Mouse (Mus musculus): ENCODE results near the gene Tmem254a. TPM values are rescaled to one million over a fixed set of nuclear protein-coding genes. Genes with fewer than 3 reads are reported as not detected.
A peak's percentile ranks its signal among the peaks of the same experiment; 100 is the strongest.
"Not testable (repeated sequence)": the region's sequence is repeated elsewhere in the genome, so short reads cannot be mapped to it uniquely, and the experiment has no call there.

Tmem254a gene
- 0.92 and 1.4 TPM in 2 replicates for polyA plus RNA-seq (2016; fragmentation: Nextera tagmentation; extraction: Ambion mirVana)

GRCm38 (mm10) chr14:25927562-25927881 lies at the start of gene Tmem254a:
TSS of gene Tmem254a (minus strand) at chr14:25927672.
- not testable (repeated sequence) for H3K4me3 ChIP-seq; H3K27me3 ChIP-seq (replicated peaks); H3K27ac ChIP-seq; H3K4me2 ChIP-seq; H3K4me1 ChIP-seq; H3K36me3 ChIP-seq; H3K9me3 ChIP-seq (replicated peaks); H3K9ac ChIP-seq
- ATAC-seq, result peak; percentile 82
- no CpG with 5 or more reads among the region's 10 CpGs for WGBS (ENCODE audit: insufficient replicate concordance)

- not testable (repeated sequence) for H3K27me3 ChIP-seq (replicated peaks); H3K4me3 ChIP-seq; H3K9me3 ChIP-seq (replicated peaks); H3K4me1 ChIP-seq; H3K4me2 ChIP-seq; H3K36me3 ChIP-seq; H3K27ac ChIP-seq; H3K9ac ChIP-seq; ATAC-seq
- WGBS (ENCODE audit: insufficient replicate concordance), result no CpG with 5 or more reads among the region's 3 CpGs
These were observed 30.4 kb upstream of the Tmem254a start for GRCm38 (mm10) chr14:25957861-25958260.

- H3K4me1 ChIP-seq; H3K9me3 ChIP-seq (replicated peaks); H3K4me3 ChIP-seq; H3K9ac ChIP-seq; H3K27ac ChIP-seq; H3K36me3 ChIP-seq; ATAC-seq; H3K4me2 ChIP-seq; H3K27me3 ChIP-seq (replicated peaks): not testable (repeated sequence)
- WGBS (ENCODE audit: insufficient replicate concordance), result no CpG with 5 or more reads among the region's 8 CpGs
These were observed 10.5 kb upstream of the Tmem254a start, which contains the start of gene Cphx1 for GRCm38 (mm10) chr14:25938004-25938403. TSS of gene Cphx1 (plus strand) at chr14:25938304.

- not testable (repeated sequence) for H3K4me2 ChIP-seq; H3K36me3 ChIP-seq; H3K27ac ChIP-seq; H3K9me3 ChIP-seq (replicated peaks); H3K27me3 ChIP-seq (replicated peaks); H3K4me3 ChIP-seq; H3K4me1 ChIP-seq; H3K9ac ChIP-seq
- peak; percentile 44; the same call in 1 of the 2 replicates for ATAC-seq
- WGBS (ENCODE audit: insufficient replicate concordance), result no CpG with 5 or more reads among the region's 5 CpGs
These were observed 9.6 kb upstream of the Tmem254a start for GRCm38 (mm10) chr14:25936867-25937630.

GRCm38 (mm10) chr14:25926814-25927561 lies 484 bp downstream of the Tmem254a start:
- not testable (repeated sequence) for H3K9ac ChIP-seq; H3K4me2 ChIP-seq; H3K9me3 ChIP-seq (replicated peaks); H3K27me3 ChIP-seq (replicated peaks); H3K4me1 ChIP-seq; H3K36me3 ChIP-seq; H3K27ac ChIP-seq; H3K4me3 ChIP-seq
- peak; percentile 71 for ATAC-seq
- WGBS (ENCODE audit: insufficient replicate concordance), result no CpG with 5 or more reads among the region's 44 CpGs

GRCm38 (mm10) chr14:25918427-25919170 lies 8.9 kb downstream of the Tmem254a start:
- H3K27me3 ChIP-seq (replicated peaks); H3K9ac ChIP-seq; H3K4me1 ChIP-seq; H3K27ac ChIP-seq; H3K4me3 ChIP-seq; ATAC-seq; H3K4me2 ChIP-seq; H3K36me3 ChIP-seq; H3K9me3 ChIP-seq (replicated peaks): not testable (repeated sequence)
- WGBS (ENCODE audit: insufficient replicate concordance), result no CpG with 5 or more reads among the region's 5 CpGs

GRCm38 (mm10) chr14:25908976-25909375 lies 18.5 kb downstream of the Tmem254a start:
- WGBS (ENCODE audit: insufficient replicate concordance), result no CpG with 5 or more reads among the region's 8 CpGs
- not testable (repeated sequence) for ATAC-seq

GRCm38 (mm10) chr14:25907272-25907671 lies 20.2 kb downstream of the Tmem254a start:
- H3K9me3 ChIP-seq (replicated peaks); H3K27me3 ChIP-seq (replicated peaks); H3K9ac ChIP-seq; H3K36me3 ChIP-seq; ATAC-seq; H3K4me1 ChIP-seq; H3K4me2 ChIP-seq; H3K4me3 ChIP-seq; H3K27ac ChIP-seq: not testable (repeated sequence)
- WGBS (ENCODE audit: insufficient replicate concordance), result no CpG with 5 or more reads among the region's 9 CpGs

More at GRCm38 (mm10) chr14:25908976-25909375, 18.5 kb downstream of the Tmem254a start:
- not testable (repeated sequence) for H3K9ac ChIP-seq; H3K4me1 ChIP-seq; H3K4me3 ChIP-seq; H3K9me3 ChIP-seq (replicated peaks); H3K27ac ChIP-seq; H3K36me3 ChIP-seq; H3K27me3 ChIP-seq (replicated peaks); H3K4me2 ChIP-seq

- ATAC-seq; H3K9ac ChIP-seq; H3K4me1 ChIP-seq; H3K27me3 ChIP-seq (replicated peaks); H3K27ac ChIP-seq; H3K9me3 ChIP-seq (replicated peaks); H3K36me3 ChIP-seq; H3K4me2 ChIP-seq; H3K4me3 ChIP-seq: not testable (repeated sequence)
- 50% methylated on average over 1 of the region's 5 CpGs for WGBS (ENCODE audit: insufficient replicate concordance)
These were observed 22.2 kb downstream of the Tmem254a start for GRCm38 (mm10) chr14:25905243-25905642.

GRCm38 (mm10) chr14:25903000-25903399 lies 24.5 kb downstream of the Tmem254a start, which contains the start of gene Plac9a:
TSS of gene Plac9a (minus strand) at chr14:25903100.
- not testable (repeated sequence) for H3K4me2 ChIP-seq; H3K4me3 ChIP-seq; ATAC-seq; H3K36me3 ChIP-seq; H3K9ac ChIP-seq; H3K27me3 ChIP-seq (replicated peaks); H3K27ac ChIP-seq; H3K4me1 ChIP-seq; H3K9me3 ChIP-seq (replicated peaks)
- no CpG with 5 or more reads among the region's 10 CpGs for WGBS (ENCODE audit: insufficient replicate concordance)

GRCm38 (mm10) chr14:25895686-25896085 lies 31.8 kb downstream of the Tmem254a start:
- not testable (repeated sequence) for H3K27ac ChIP-seq; H3K4me3 ChIP-seq; H3K4me1 ChIP-seq; H3K36me3 ChIP-seq; H3K9me3 ChIP-seq (replicated peaks); H3K27me3 ChIP-seq (replicated peaks); H3K4me2 ChIP-seq; ATAC-seq; H3K9ac ChIP-seq
- WGBS (ENCODE audit: insufficient replicate concordance), result no CpG with 5 or more reads among the region's 7 CpGs

- no CpG with 5 or more reads among the region's 3 CpGs for WGBS (ENCODE audit: insufficient replicate concordance)
- not testable (repeated sequence) for H3K9me3 ChIP-seq (replicated peaks); ATAC-seq
These were observed 32.9 kb downstream of the Tmem254a start for GRCm38 (mm10) chr14:25894566-25894965.

More at GRCm38 (mm10) chr14:25894566-25894965, 32.9 kb downstream of the Tmem254a start:
- H3K4me3 ChIP-seq; H3K27ac ChIP-seq; H3K36me3 ChIP-seq; H3K9ac ChIP-seq; H3K4me1 ChIP-seq; H3K27me3 ChIP-seq (replicated peaks); H3K4me2 ChIP-seq: not testable (repeated sequence)

All from liver, embryonic 12.5 days (tissue).